Mouse (Mus musculus): Measurements from ENCODE around the gene Dgcr6. TPM values are rescaled to one million over a fixed set of nuclear protein-coding genes. Genes with fewer than 3 reads are reported as not detected.
A peak's percentile ranks its signal among the peaks of the same experiment; 100 is the strongest.

The Dgcr6 gene
- polyA plus RNA-seq, 1 experiment = 136 TPM

DNA sequence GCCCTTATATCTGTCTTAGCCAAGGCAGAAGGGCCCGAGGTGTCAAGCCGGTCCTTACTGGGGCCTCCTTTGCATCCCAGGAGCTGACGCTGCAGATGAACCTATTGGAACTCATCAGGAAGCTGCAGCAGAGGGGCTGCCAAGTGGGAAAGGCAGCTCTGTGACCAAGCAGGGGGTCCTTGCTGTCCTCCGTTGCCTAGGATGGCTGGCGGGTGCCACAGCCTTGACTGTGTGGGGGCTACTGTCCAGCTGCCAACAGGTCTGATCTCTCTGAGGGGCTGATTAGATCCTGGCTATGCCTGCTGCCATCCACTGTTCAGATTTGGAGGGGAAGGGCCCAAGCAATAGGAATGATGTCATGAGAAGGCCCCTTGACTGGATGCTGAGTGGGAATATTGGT lies 18.1 kb downstream of the Dgcr6 start:
- no peak for DNase-seq (ENCODE audit: low spot score)

DNA sequence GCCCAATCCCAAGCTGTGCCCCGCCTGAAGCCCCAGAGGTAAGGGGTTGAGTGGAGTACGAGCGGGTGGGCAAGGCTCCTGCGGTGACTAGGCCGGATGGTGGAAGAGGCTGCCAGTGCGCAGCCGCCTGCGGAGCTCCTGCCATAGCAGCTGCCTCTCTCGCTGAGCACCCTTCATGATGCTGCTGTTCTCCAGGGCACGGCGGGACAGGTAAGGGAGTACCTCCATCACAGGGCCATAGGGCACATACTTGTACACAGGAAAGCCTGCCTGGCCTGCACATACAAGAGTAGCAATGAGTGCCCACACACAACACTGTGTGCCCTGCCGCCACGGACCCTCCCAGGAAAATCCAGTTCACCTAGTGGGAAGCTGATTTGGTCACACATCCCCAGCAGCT lies 19.4 kb downstream of the Dgcr6 start:
- DNase-seq (ENCODE audit: low spot score) = no peak

DNA sequence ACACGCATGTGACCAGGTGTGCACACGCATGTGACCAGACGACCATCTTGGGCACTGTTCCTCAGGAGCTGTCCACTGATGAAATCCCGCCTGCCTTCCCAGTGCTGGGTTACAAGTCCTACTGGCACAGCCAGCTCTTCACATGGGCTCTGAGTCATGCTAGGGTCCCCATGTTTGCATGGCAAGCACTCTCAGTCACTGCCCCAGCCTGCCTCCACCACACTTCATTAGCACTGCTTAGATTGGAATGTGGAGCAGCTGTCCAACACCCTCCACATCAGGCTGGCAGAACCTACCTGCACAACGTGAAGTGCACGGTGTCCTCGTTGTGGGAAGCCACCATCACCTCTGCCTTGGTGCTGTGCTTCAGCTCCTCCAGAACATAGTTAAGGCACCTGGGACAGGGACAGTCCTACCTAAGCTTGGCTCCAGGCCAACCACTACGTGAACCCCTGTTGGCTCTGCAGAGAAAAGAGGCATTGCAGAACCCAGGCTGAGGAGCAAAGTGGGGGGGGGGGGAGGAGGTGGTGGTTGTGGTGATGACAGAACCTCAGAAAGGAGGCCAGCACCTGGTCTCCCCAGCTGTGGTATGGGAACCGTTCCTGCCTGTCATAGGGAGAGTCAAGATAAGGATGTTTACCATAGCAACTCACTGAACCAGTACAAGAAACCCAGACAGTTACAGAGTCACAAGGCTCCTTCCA lies 20.8 kb downstream of the Dgcr6 start:
- no peak for DNase-seq (ENCODE audit: low spot score)

DNA sequence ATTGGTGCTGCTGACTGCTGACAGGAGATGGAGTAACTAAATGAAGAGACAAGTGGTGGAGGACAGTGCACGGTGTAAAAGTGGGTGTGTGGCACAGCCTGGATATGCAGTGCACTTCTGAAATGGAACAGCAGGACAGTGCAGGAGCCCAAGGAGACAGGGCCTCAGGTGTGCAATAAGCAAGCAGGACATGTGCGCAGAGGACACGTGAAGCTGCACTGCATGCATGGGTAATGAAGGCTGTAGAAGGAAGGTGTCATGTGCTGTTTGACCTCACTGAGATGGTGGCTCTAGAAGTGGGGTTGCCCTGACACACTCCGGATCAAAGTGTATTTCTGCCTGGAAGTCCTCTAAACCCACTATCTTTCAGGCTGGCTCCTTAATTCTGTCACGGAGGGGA lies 22.0 kb downstream of the Dgcr6 start:
- DNase-seq (ENCODE audit: low spot score) = no peak

DNA sequence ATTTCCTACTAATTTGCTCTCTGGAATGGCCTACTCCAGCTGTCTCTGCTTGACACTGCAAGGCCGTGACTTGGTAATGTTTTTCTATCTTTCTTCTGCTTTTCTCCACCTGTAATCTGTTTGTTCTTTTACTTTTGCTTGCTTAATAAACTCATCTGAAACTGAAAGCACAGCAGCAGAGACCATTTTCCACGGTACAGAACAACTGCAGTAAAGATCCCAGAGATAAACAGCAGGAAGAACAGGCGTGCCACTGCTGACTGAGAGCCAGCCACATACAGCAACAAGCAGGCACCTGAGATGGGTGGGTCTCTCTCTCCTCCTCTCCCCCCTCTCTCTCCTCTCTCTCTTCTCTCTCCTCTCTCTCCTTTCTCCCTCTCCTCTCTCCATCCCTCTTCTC lies 22.5 kb downstream of the Dgcr6 start:
- DNase-seq (ENCODE audit: low spot score) = no peak

DNA sequence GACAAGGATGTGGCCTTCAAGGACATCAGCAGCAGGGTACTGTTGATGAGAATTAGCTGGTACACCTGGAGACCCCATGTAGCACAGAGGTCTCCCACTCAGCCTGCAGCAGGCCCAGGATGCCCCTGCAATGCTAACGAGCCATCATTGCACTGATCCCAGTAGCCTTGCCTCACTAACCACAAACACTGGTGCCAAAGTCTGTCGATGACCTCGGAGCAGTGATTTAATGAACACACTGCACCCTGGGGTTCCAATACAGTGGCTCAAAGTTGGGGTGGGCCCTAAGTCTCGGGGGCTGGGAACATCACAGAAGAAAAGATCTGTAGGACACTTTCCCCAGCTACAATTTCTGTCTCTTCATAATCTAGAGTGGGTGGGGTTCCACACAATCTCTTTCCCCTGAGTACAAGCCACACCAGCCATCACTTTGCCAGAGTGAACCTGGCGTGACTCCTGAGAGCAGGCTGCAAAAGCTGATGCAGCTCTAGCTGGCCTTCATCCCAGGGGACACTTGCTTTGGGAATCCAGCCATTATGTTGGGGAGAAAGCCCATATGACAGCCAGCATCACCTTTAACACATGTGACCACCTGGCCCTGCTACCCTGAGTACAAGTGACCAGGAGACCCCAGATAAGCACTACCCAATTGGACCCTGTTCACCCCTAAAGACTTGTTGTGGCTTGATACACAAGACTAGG lies 25.8 kb downstream of the Dgcr6 start:
- no peak for DNase-seq (ENCODE audit: low spot score)

DNA sequence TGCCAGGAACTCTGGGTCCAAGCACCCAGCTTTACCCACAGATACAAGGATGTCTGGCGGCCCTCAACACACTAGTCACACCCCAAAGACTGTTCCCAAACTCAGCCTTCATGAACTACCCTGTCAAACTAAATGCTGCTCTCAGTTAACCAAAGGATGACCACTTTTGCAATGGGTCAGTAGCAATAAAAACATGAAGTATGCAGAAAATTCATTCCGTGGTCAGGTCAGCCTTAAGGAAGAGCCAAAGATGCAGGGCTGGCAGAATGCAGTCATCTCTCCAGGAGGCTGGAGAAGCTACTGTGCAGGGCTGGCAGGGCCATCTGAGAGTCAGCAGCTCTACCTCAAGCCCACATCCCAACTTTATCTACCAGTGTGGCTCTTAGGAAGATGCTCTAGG lies 26.6 kb downstream of the Dgcr6 start:
- DNase-seq (ENCODE audit: low spot score) = no peak

DNA sequence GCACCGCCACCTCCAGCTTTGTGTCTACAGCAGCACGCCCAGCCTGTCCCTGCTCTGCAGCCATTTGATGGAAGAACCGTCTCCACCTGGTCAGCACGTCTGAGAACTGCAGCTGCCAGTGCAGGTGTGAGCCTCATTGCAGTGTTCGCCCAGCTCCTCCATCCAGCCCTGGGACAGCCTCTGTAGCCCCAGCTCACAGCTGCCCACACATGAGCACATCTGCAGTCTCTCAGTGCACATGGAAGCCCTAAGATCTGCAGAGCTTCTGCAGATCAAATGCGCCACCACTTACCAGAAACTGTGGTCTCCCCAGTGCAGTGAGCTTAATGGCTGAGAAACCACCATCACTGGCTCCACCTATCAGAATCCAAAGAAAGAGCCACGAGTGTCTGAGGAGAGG lies 27.5 kb downstream of the Dgcr6 start:
- DNase-seq (ENCODE audit: low spot score) = no peak

DNA sequence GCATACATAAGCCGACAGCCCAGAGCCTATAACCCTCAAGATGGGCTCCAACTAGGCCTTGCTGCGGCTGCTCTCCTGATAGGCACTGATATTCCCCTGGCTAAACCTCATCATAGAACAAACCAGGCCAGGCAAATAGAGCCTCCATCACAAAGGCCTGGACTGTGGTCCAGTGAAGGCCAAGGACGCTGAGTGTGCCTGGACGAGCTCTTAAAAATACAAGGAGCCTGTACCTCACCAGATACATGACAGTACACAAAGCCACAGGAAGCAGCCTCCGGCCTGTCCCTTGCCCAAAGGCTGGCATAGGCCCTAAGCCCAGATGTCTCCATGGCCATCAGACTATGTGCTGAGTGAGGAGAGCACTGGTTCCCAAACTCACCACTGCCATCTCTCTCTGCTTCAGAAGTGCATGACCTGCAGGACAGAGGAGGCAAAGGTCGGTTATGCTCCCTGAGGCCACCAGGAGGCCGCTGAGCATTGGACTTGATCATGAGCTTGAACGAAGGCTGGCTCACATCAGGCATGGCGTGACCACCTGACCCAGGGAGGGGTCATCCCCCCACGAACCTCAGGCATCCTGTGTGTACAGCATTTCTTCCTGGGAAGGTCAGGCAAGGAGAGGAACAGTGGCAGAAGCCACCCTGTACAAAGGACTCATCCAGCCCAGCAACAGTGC lies 28.6 kb downstream of the Dgcr6 start:
- no peak for DNase-seq (ENCODE audit: low spot score)

DNA sequence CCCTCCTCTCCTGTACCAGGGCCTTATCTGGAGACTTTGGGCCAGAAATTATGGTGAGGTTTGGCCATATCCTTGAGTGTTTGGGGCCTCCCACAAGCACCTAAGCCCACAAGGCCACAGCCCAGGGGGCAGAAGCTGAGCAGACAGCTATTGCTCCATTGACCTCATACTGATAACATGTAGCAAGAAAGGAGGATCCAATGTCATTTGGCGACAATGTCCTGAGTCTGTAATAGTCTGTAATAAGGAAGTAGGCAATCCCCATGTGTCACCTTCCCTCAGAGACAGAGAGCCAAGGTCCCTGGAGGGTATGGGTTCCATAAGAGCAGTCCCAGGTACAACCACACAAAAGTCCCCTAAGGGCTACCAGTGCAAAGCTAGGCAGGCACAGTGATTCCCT lies 29.6 kb downstream of the Dgcr6 start:
- no peak for DNase-seq (ENCODE audit: low spot score)

DNA sequence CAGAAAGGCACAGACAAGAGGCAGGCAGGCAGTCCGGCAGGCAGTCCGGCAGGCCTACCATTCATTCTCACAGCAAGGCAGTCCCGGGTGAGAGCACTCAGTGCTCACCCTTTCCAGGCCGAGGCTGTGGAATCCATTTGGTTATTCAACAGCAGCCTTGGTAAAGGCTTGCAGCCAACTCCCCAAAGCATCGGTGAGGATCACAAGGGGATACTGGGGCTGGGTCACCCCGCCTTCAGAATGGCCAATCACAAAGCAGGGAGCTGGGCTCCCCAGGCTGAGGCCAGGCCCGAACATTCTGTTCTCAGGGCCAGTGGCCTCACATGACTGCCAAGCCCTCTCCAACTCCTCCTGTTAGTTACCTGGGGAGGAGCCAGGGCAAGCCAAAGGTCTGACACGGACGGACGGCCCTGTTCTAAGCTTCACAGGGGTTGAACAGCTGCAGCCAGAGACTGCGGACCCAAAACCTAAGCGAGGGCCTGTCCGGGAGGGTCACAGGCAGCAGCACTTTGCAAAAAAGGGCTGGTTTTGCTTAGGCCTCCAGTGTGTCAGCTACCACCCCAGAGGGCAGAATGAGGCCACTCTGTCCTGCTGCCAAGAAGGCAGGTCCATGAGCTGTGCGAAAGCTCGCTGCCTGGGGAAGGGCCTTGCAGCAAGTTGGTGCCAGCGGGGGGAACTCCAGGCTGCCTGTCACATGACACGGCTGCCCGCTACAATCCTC lies 30.7 kb downstream of the Dgcr6 start:
- DNase-seq (ENCODE audit: low spot score) = no peak

DNA sequence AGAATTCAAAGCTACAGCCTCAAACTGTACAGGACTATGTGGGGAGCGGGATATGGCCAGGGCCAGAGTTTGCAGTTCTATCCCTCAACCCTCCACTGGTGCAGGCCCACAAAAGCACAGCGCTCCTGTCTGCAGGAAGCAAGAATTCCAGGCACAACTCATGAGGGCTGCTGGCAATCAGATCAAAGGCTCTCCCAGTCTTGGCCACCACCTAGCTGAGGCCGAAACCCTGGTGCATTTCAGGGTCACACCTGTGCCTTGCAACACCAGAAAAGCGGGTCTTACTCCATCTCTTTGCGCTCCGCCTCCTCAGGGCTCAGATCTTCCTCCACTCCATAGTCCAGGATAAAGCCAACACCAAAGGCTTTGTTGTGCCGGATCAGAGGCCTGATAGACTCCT lies 31.6 kb downstream of the Dgcr6 start:
- DNase-seq (ENCODE audit: low spot score) = no peak

DNA sequence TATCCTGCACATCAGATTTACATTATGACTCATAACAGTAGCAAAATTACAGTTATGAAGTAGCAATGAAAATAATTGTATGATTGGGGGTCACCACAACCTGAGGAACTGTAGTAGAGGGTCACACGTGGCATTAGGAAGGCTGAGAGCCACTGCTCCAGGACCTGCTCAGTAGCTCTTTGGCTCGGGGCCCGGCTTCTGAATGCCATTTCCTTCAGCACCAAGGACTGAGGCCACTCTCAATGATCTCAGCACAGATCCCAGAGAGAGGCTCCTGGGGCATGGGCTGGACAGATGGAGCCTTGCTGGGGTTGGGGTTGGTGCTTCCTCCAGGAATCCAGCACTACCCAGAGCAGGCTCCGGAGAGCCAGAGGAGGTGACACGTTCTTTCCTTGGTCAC lies 34.4 kb downstream of the Dgcr6 start:
- DNase-seq (ENCODE audit: low spot score) = no peak

DNA sequence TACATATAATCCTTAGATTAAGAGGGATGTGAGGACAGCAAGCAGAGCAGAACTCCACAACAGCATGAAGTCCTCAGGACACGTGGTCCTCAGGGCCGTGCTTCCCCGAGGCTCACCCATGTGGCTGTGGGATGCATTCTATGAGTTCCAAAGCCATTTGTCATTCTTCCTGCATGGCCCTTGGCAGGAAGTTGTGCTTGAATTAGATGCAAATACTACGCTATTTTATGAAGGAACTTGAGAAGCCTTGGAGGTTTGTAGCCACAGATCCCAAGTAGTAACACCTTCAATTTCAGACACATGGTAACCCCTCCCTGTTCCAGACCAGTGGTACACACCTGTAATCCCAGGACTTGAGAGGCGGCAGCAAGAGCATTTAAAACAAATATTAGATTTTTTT lies 43.7 kb downstream of the Dgcr6 start:
- no peak for DNase-seq (ENCODE audit: low spot score)

DNA sequence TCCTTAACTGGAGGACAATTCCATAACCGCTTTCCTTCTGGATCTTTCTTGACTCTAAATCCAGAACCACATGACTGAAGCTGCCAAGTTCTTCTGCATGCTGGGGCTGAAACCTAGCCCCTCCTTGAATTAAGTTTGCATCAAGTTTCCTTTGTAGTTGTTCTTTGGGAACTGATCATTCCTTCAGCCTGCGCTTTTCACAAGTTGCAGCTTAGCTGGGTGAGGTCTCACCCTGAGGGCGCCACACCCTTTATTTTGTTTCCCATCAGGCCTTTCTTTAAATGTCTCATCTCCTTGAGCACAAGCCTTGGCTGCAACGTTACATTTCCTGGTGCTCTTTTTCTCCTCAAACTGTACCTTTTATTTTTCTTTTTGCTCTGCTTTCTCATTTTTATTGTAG lies 50.2 kb downstream of the Dgcr6 start:
- no peak for DNase-seq (ENCODE audit: low spot score)

DNA sequence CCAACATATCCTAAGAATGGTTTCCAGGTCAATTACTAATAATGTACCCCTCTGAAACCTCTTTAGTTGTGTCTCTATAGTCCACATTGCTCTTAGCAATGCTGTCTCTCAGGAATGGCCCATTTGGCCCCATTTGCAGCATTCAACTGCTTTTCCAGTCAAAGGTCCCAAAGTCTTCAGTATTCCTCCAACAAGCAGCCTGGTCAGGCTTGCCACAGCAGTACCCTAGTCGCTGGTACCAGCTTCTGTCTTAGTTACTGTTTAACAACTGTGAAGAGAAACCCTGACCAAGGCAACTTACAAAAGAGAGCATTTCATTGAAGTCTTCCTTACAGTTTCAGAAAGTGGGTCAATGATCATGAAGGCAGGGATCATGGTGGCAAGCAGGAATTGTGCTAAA lies 50.7 kb downstream of the Dgcr6 start:
- no peak for DNase-seq (ENCODE audit: low spot score)

DNA sequence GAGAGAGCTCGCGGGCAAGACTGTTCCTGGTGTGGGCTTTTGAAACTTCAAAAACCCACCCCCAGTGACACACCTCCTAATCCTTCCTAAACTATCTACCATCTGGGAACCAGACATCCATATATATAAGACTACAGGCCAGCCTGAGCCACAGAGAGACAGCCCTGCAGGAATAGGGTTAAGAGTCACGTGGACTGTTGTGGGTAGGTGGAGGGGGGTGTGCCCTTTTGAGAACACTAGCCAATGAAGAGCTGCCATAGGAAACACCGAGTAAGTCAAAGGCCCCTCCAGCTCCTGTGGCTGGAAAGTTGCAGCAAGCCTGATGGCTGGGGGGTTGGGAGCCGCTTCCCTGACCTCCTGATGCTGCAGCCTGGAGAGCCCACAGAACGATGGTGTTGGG lies 51.1 kb downstream of the Dgcr6 start:
- no peak for DNase-seq (ENCODE audit: low spot score)

DNA sequence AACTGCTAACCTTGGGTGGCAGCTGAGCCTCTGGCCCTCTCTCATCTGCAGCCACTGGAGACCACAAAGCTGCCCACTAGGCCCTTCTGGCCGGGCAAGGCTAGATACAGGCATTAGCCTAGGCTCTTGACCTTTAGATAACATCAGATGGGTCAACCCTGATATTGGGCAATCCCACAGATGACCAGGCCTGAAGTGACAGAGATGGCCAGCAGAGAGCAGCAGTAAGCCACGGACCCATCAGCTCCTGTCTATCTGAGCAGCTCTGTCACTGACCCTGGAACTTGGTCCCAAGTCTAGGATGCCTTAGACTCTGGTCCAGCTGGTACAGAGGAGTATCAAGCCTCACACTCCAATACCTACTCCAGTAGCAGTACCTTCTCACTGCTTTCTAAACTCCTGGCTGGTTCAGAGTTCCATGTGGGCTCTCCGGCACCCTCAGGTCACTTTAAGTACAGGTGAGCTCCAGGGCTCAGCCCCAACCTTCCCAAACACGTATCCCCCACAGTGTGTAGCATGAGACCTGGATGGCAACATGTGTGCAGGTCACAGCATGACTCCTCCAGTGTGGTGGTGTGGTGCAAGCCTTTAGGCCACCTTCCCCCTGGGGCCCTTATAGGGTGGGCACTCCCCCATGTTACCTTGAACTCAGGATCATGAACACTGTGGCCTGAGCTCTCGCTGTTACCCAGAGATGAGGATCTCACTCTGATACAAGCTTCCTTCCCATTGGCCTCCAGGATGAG lies 55.7 kb downstream of the Dgcr6 start:
- DNase-seq (ENCODE audit: low spot score) = peak; percentile 47

DNA sequence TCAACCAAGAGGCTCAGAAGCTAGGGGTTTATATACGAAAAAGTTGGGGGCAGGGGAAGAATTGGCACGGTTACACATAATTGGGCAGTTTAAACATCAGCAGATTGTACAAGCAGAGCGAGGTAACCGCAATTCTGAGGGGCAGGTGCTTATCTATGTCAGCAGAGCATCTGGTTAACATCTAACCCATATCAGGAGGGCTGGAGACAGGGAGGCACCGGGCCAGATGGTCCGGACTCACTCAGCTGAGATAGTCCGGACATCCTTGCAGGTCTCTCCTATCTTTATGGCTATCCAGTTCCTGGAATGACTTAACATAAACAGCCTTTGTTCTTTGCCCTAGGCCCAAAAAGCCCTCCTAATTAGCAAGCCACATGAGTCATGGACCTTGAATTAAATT lies 58.4 kb downstream of the Dgcr6 start:
- DNase-seq (ENCODE audit: low spot score) = no peak

DNA sequence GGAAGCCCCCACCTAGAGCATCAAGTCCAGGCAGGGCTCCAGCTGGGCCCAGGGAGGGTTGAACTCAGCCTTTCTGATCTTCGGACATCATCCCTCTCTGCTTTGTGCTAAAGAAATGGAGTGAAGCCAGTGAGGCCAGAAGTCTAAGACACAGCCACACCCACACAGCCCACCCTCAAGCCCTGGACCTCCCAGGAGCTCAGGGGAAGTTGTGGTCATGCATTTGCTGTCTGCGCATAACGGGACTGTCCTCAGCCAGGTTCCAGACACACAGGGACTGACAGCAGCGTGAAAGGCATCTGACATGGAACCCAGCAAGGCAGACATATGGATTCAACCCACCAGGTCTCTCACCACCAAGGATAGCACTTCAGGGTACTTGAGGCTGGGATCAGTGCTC lies 63.8 kb downstream of the Dgcr6 start:
- no peak for DNase-seq (ENCODE audit: low spot score)

DNA sequence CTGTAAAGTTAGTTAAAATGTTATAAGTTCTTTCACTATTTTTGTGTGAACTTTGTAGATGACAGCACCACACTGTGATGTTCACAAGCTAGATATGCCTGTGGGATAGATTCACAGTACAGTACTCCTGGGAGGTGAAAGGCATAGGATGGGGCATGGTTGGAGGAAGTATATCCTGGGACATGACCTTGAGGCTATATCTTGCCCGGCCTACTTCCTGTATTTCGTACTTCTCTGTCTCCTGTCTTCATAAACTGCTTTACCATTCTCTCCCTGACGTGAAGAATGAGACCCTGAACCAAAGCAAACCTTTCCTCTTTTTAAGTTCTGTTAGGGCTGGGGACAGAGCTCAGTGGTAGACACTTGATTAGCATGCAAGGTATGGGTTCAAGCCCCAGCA lies 65.6 kb downstream of the Dgcr6 start:
- DNase-seq (ENCODE audit: low spot score) = no peak

All from urinary bladder, adult 2 months (tissue).